Mouse (Mus musculus) liver, postnatal 0 days (tissue): ENCODE results near the gene Olfr1493-ps1. TPM values are rescaled to one million over a fixed set of nuclear protein-coding genes. Genes with fewer than 3 reads are reported as not detected.

Experiments
- ATAC-seq: fragments of 200-750 bp; cut with Nextera tagmentation; 2 replicates; pipeline ENCODE4 v1.8.0; 2017; ENCODE audit warnings: mild to moderate bottlenecking, moderate library complexity
- DNase-seq: peaks from one replicate; pipeline ENCODE4 v3.0.0-alpha.2; 2016
- H3K27ac ChIP-seq: fragments of 300-500 bp; sonication (generic); 2 replicates; pipeline ENCODE4 v1.5.1; 2014; ENCODE audit warnings: antibody characterized with exemption, moderate library complexity, mild to moderate bottlenecking, low read depth
- H3K27me3 ChIP-seq: fragments of 300-500 bp; sonication (generic); 2 replicates; pipeline ENCODE4 v1.6.1; 2014; ENCODE audit warnings: low read length, control low read depth, mixed read lengths; ENCODE audit not compliant: insufficient read depth
- H3K36me3 ChIP-seq: fragments of 300-500 bp; sonication (generic); replicated peaks from 2 replicates; pipeline ENCODE4 v1.6.1; 2014; ENCODE audit warnings: mild to moderate bottlenecking, control low read depth, low read length, moderate library complexity, mixed read lengths; ENCODE audit not compliant: insufficient read depth
- H3K4me1 ChIP-seq: fragments of 300-500 bp; sonication (generic); 2 replicates; pipeline ENCODE4 v1.6.1; 2014; ENCODE audit warnings: antibody characterized with exemption, mild to moderate bottlenecking, control low read depth; ENCODE audit not compliant: insufficient read depth
- H3K4me2 ChIP-seq: fragments of 300-500 bp; sonication (generic); 2 replicates; pipeline ENCODE4 v1.6.1; 2014; ENCODE audit warnings: low read depth, mild to moderate bottlenecking, low read length, moderate library complexity, mixed read lengths
- H3K4me3 ChIP-seq: fragments of 300-500 bp; sonication (generic); 2 replicates; pipeline ENCODE4 v1.5.1; 2014; ENCODE audit warnings: low read depth, low read length
- H3K9ac ChIP-seq: fragments of 300-500 bp; sonication (generic); replicated peaks from 2 replicates; pipeline ENCODE4 v1.6.1; 2014; ENCODE audit warnings: mild to moderate bottlenecking, moderate library complexity
- H3K9me3 ChIP-seq: fragments of 300-500 bp; sonication (generic); 2 replicates; pipeline ENCODE4 v1.6.1; 2016; ENCODE audit warnings: mild to moderate bottlenecking, control low read depth, low read length, mixed read lengths
- CTCF ChIP-seq: sonication (generic); IDR thresholded peaks from 2 replicates; pipeline ENCODE4 v1.5.1; 2016; ENCODE audit warnings: antibody characterized with exemption, low read depth
- EP300 ChIP-seq: IDR thresholded peaks from 2 replicates; pipeline ENCODE4 v1.6.1; 2016; ENCODE audit warnings: antibody characterized with exemption, low read depth, mild to moderate bottlenecking
- WGBS: fragments of 180-500 bp; shearing (Covaris S2); extraction: QIAGEN DNeasy Blood & Tissue Kit; methylation state at CpG from one replicate; pipeline ENCODE4 v1.1.7; 2014; ENCODE audit not compliant: insufficient replicate concordance; 5-methylcytosine and 5-hydroxymethylcytosine counted together
- polyA plus RNA-seq: library from polyadenylated mRNA; unstranded; fragments of >200 nt; fragmentation: Nextera tagmentation; extraction: Ambion mirVana; gene quantifications from 2 replicates; pipeline ENCODE4 v1.2.1, GENCODE M21; 2015

The Olfr1493-ps1 gene
- polyA plus RNA-seq, 1 experiment from 2014 or later: not detected

- no peak within 1 kb of the TSS for H3K27ac ChIP-seq
- no peaks in the 10 kb centered on the region for H3K27me3 ChIP-seq
- H3K36me3 ChIP-seq: no peaks in the 10 kb centered on the region
- 80% methylated on average over 1 of the region's 1 CpGs for WGBS
- no peaks in the 10 kb centered on the region for H3K4me1 ChIP-seq
- no peaks in the 10 kb centered on the region for H3K9me3 ChIP-seq
- H3K9ac ChIP-seq: no peak within 1 kb of the TSS
- TF ChIP-seq EP300: no peak
- no peak for TF ChIP-seq CTCF
- no peak within 1 kb of the TSS for H3K4me3 ChIP-seq
- no peak within 1 kb of the TSS for H3K4me2 ChIP-seq
- DNase-seq: no peak
- no peak for ATAC-seq
Observed at GRCm38 (mm10) chr19:13777578-13777977, 54.5 kb downstream of the Olfr1493-ps1 start, which contains the start of gene Olfr1496. Gene Olfr1496, plus strand, starts transcription at chr19:13777878.

Other genes with a start within 250 kb of the Olfr1493-ps1 start
- not detected in 2 replicates for gene Olfr1475, start 243.1 kb upstream of the Olfr1493-ps1 start, polyA plus RNA-seq
- gene Olfr1477, start 222.7 kb upstream of the Olfr1493-ps1 start, polyA plus RNA-seq: not detected in 2 replicates
- gene Olfr1480, start 195.4 kb upstream of the Olfr1493-ps1 start, polyA plus RNA-seq: not detected in 2 replicates
- not detected in 2 replicates for gene Olfr1484, start 139.8 kb upstream of the Olfr1493-ps1 start, polyA plus RNA-seq
- not detected in 2 replicates for gene Olfr1487, start 105.9 kb upstream of the Olfr1493-ps1 start, polyA plus RNA-seq
- not detected in 2 replicates for gene Olfr1489, start 91.7 kb upstream of the Olfr1493-ps1 start, polyA plus RNA-seq
- gene Olfr1490, start 72.2 kb upstream of the Olfr1493-ps1 start, polyA plus RNA-seq: not detected in 2 replicates
- gene Olfr1491, start 26.0 kb upstream of the Olfr1493-ps1 start, polyA plus RNA-seq: not detected in 2 replicates
- not detected in 2 replicates for gene Olfr1494, start 16.4 kb downstream of the Olfr1493-ps1 start, polyA plus RNA-seq
- not detected in 2 replicates for gene Olfr1495, start 41.3 kb downstream of the Olfr1493-ps1 start, polyA plus RNA-seq
- gene Olfr1496, start 54.6 kb downstream of the Olfr1493-ps1 start, polyA plus RNA-seq: not detected in 2 replicates
- not detected in 2 replicates for gene Olfr1497, start 74.9 kb downstream of the Olfr1493-ps1 start, polyA plus RNA-seq
- not detected in 2 replicates for gene Olfr1499, start 96.2 kb downstream of the Olfr1493-ps1 start, polyA plus RNA-seq
- not detected in 2 replicates for gene Olfr1500, start 107.2 kb downstream of the Olfr1493-ps1 start, polyA plus RNA-seq
- gene Olfr1501, start 127.4 kb downstream of the Olfr1493-ps1 start, polyA plus RNA-seq: not detected in 2 replicates
- gene Olfr1502, start 138.5 kb downstream of the Olfr1493-ps1 start, polyA plus RNA-seq: not detected in 2 replicates
- not detected in 2 replicates for gene Olfr1504, start 174.7 kb downstream of the Olfr1493-ps1 start, polyA plus RNA-seq
- gene Olfr1505, start 190.3 kb downstream of the Olfr1493-ps1 start, polyA plus RNA-seq: not detected in 2 replicates